Mouse (Mus musculus): Measurements from ENCODE around the gene Kif5a. TPM values are rescaled to one million over a fixed set of nuclear protein-coding genes. Genes with fewer than 3 reads are reported as not detected.

Gene Kif5a
- total and polyA plus RNA-seq, 2 experiments from 2014 or later: 84.0 to 223 TPM

GRCm38 (mm10) chr10:127205373-127205772, 57.8 kb downstream of the Kif5a start:
- no peak for ATAC-seq
- H3K27me3 ChIP-seq (ENCODE audit: insufficient read depth, low read length): no peaks in the 10 kb centered on the region
- peaks cover 47% of the 10 kb centered on the region for H3K36me3 ChIP-seq (ENCODE audit: insufficient read depth)
- peaks cover 6% of the 10 kb centered on the region for H3K4me1 ChIP-seq (ENCODE audit: insufficient read depth)
- H3K4me3 ChIP-seq (ENCODE audit: low read depth, low read length): no peak overlapping the region
- no peak for TF ChIP-seq CTCF (IDR thresholded peaks at IDR 0.05; ENCODE audit: low read depth)
- H3K4me2 ChIP-seq (ENCODE audit: low read depth): no peak overlapping the region
- H3K9ac ChIP-seq: no peak overlapping the region
- no peak overlapping the region for H3K27ac ChIP-seq (ENCODE audit: low read depth, low read length)
- no peak for DNase-seq
- WGBS: 94% methylated on average over 10 of the region's 10 CpGs
- H3K9me3 ChIP-seq (ENCODE audit: low read length): no peaks in the 10 kb centered on the region

DNA sequence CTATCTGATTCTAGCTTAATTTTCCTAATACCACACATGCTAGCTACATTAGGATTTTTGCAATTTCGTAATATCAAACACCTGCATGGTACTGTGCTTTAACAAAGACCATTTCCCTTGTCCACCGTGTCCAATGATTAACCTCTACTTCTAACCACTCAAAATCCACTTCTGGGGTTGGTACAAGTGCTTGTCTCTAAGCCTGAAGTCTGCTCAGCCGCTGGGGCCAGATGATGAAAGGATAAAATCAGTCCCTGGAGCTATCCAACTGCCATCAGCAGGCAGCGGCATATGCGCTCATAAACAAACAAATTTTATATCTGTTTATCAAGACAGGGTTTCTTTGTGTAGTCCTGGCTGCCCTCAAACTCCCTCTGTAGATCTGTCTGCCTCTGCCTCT, 58.6 kb downstream of the Kif5a start:
- no peak for TF ChIP-seq CTCF (IDR thresholded peaks at IDR 0.05; ENCODE audit: low read depth)
- H3K4me1 ChIP-seq (ENCODE audit: insufficient read depth): no peaks in the 10 kb centered on the region
- DNase-seq (no peak), ATAC-seq (no peak)
- H3K4me3 ChIP-seq (ENCODE audit: low read depth, low read length): no peak overlapping the region
- H3K36me3 ChIP-seq (ENCODE audit: insufficient read depth): peaks cover 54% of the 10 kb centered on the region
- no peaks in the 10 kb centered on the region for H3K9me3 ChIP-seq (ENCODE audit: low read length)
- H3K27me3 ChIP-seq (ENCODE audit: insufficient read depth, low read length): no peaks in the 10 kb centered on the region
- H3K4me2 ChIP-seq (ENCODE audit: low read depth): no peak overlapping the region
- no peak overlapping the region for H3K9ac ChIP-seq
- WGBS: 92% methylated on average over 5 of the region's 5 CpGs
- H3K27ac ChIP-seq (ENCODE audit: low read depth, low read length): no peak overlapping the region

- H3K4me2 ChIP-seq (ENCODE audit: low read depth): no peak overlapping the region
- H3K9ac ChIP-seq: no peak overlapping the region
- DNase-seq (no peak), ATAC-seq (no peak)
- WGBS: 93% methylated on average over 3 of the region's 3 CpGs
- no peaks in the 10 kb centered on the region for H3K9me3 ChIP-seq (ENCODE audit: low read length)
- H3K36me3 ChIP-seq (ENCODE audit: insufficient read depth): peaks cover 69% of the 10 kb centered on the region
- no peak overlapping the region for H3K27ac ChIP-seq (ENCODE audit: low read depth, low read length)
- no peaks in the 10 kb centered on the region for H3K27me3 ChIP-seq (ENCODE audit: insufficient read depth, low read length)
- TF ChIP-seq CTCF (IDR thresholded peaks at IDR 0.05; ENCODE audit: low read depth): no peak
- no peak overlapping the region for H3K4me3 ChIP-seq (ENCODE audit: low read depth, low read length)
- H3K4me1 ChIP-seq (ENCODE audit: insufficient read depth): no peaks in the 10 kb centered on the region
Measured at GRCm38 (mm10) chr10:127203106-127203505, 60.0 kb downstream of the Kif5a start.

DNA sequence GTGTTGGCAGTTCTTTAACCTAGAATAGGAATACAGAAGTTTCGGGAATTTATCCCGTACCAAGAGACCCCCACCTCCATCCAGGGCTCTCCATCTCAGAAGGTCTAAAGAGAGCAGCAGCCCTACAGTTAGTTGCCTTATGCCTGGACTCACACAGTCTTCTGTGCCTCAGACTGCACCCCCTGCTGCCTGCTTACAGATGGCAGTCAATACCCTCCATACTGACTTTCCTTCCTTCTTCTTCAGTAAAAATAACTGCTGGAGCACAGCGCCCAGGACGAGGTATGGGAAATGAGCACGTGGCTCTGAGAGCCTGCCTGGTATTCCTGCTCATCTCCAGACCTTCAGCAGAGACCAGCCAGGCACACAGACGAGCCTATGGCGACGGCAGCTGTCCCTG, 62.9 kb downstream of the Kif5a start:
- H3K9me3 ChIP-seq (ENCODE audit: low read length): no peaks in the 10 kb centered on the region
- H3K36me3 ChIP-seq (ENCODE audit: insufficient read depth): peaks cover 55% of the 10 kb centered on the region
- TF ChIP-seq CTCF (IDR thresholded peaks at IDR 0.05; ENCODE audit: low read depth): peak; percentile 29; the same call in 1 of the 2 replicates
- H3K9ac ChIP-seq: no peak overlapping the region
- no peaks in the 10 kb centered on the region for H3K27me3 ChIP-seq (ENCODE audit: insufficient read depth, low read length)
- no peaks in the 10 kb centered on the region for H3K4me1 ChIP-seq (ENCODE audit: insufficient read depth)
- WGBS: 87% methylated on average over 8 of the region's 8 CpGs
- no peak overlapping the region for H3K4me2 ChIP-seq (ENCODE audit: low read depth)
- no peak overlapping the region for H3K4me3 ChIP-seq (ENCODE audit: low read depth, low read length)
- ATAC-seq (no peak), DNase-seq (no peak)
- H3K27ac ChIP-seq (ENCODE audit: low read depth, low read length): no peak overlapping the region

DNA sequence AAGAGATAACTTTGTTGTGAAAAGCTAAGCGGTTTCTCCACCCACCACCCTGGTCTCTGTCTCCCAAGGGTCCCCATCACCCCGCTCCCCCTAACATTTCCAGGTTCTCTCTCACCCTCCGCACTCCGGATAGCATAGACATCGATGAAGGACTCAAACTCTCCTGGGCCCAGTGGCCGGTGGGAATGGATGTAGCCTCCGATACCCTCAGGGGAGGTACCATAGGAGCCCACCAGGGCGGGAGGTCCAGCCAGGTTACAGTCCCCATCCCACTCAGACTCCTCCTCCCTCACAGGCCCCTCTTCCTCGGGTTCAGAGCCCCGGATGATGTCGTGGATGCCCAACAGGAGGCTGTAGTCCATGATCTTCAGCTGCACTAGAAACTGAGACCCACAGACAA, 63.7 kb downstream of the Kif5a start:
- Histone ChIP-seq H3K4me2 (ENCODE audit: low read depth) (no peak overlapping the region), H3K27ac (ENCODE audit: low read depth, low read length) (no peak overlapping the region), H3K4me1 (ENCODE audit: insufficient read depth) (no peaks in the 10 kb centered on the region; the same call in 1 of the 2 replicates), H3K9ac (no peak overlapping the region), H3K4me3 (ENCODE audit: low read depth, low read length) (no peak overlapping the region), H3K36me3 (ENCODE audit: insufficient read depth) (peaks cover 47% of the 10 kb centered on the region), H3K27me3 (ENCODE audit: insufficient read depth, low read length) (no peaks in the 10 kb centered on the region), H3K9me3 (ENCODE audit: low read length) (no peaks in the 10 kb centered on the region)
- WGBS: 84% methylated on average over 11 of the region's 11 CpGs
- ATAC-seq (no peak), DNase-seq (no peak)
- TF ChIP-seq CTCF (IDR thresholded peaks at IDR 0.05; ENCODE audit: low read depth): no peak

- Histone ChIP-seq H3K4me1 (ENCODE audit: insufficient read depth) (no peaks in the 10 kb centered on the region; the same call in 1 of the 2 replicates), H3K27me3 (ENCODE audit: insufficient read depth, low read length) (no peaks in the 10 kb centered on the region), H3K9me3 (ENCODE audit: low read length) (no peaks in the 10 kb centered on the region), H3K36me3 (ENCODE audit: insufficient read depth) (peaks cover 46% of the 10 kb centered on the region), H3K9ac (no peak overlapping the region), H3K4me2 (ENCODE audit: low read depth) (no peak overlapping the region), H3K4me3 (ENCODE audit: low read depth, low read length) (no peak overlapping the region), H3K27ac (ENCODE audit: low read depth, low read length) (no peak overlapping the region)
- ATAC-seq (no peak; the same call in 1 of the 2 replicates), DNase-seq (no peak)
- TF ChIP-seq CTCF (IDR thresholded peaks at IDR 0.05; ENCODE audit: low read depth): no peak
- 73% methylated on average over 5 of the region's 5 CpGs for WGBS
Measured at GRCm38 (mm10) chr10:127199068-127199467, 64.1 kb downstream of the Kif5a start.

GRCm38 (mm10) chr10:127198492-127198891, 64.7 kb downstream of the Kif5a start:
- Histone ChIP-seq H3K4me3 (ENCODE audit: low read depth, low read length) (no peak overlapping the region), H3K4me2 (ENCODE audit: low read depth) (no peak overlapping the region), H3K9me3 (ENCODE audit: low read length) (no peaks in the 10 kb centered on the region), H3K4me1 (ENCODE audit: insufficient read depth) (no peaks in the 10 kb centered on the region; the same call in 1 of the 2 replicates), H3K36me3 (ENCODE audit: insufficient read depth) (peaks cover 41% of the 10 kb centered on the region), H3K27me3 (ENCODE audit: insufficient read depth, low read length) (no peaks in the 10 kb centered on the region), H3K27ac (ENCODE audit: low read depth, low read length) (no peak overlapping the region), H3K9ac (no peak overlapping the region)
- 68% methylated on average over 2 of the region's 2 CpGs for WGBS
- TF ChIP-seq CTCF (IDR thresholded peaks at IDR 0.05; ENCODE audit: low read depth): no peak
- ATAC-seq (no peak), DNase-seq (no peak)

Data from forebrain, postnatal 0 days (tissue).